Mouse (Mus musculus) ES-Bruce4 (cell line): ENCODE data around the gene Cmpk1. TPM values are rescaled to one million over a fixed set of nuclear protein-coding genes. Genes with fewer than 3 reads are reported as not detected.

Experiments
- H3K27ac ChIP-seq: 2 replicates; pipeline ENCODE4 v1.5.1; 2012; ENCODE audit warnings: low read length, inconsistent platforms; ENCODE audit not compliant: insufficient read depth
- H3K27me3 ChIP-seq: 2 replicates; pipeline ENCODE4 v1.6.1; 2012; ENCODE audit warnings: mild to moderate bottlenecking, low read length, inconsistent platforms; ENCODE audit not compliant: control insufficient read depth, poor library complexity, insufficient read depth, severe bottlenecking
- H3K36me3 ChIP-seq: 2 replicates; pipeline ENCODE4 v1.6.1; 2012; ENCODE audit warnings: inconsistent platforms, mild to moderate bottlenecking, low read length, moderate library complexity; ENCODE audit not compliant: control insufficient read depth, poor library complexity, insufficient read depth, severe bottlenecking
- H3K4me1 ChIP-seq: one replicate; pipeline ENCODE4 v1.8.1; 2011; ENCODE audit warnings: low read length; ENCODE audit not compliant: control insufficient read depth, insufficient read depth
- H3K4me3 ChIP-seq: 2 replicates; pipeline ENCODE4 v1.5.1; 2011; ENCODE audit warnings: low read depth, mild to moderate bottlenecking, low read length
- H3K9ac ChIP-seq: 2 replicates; pipeline ENCODE4 v1.6.1; 2012; ENCODE audit warnings: low read depth, mild to moderate bottlenecking, inconsistent platforms; ENCODE audit not compliant: poor library complexity, severe bottlenecking
- H3K9me3 ChIP-seq: replicated peaks from 2 replicates; pipeline ENCODE4 v1.6.1; 2012; ENCODE audit warnings: mild to moderate bottlenecking, low read length, inconsistent platforms; ENCODE audit not compliant: control insufficient read depth, poor library complexity, insufficient read depth, severe bottlenecking
- CTCF ChIP-seq: IDR thresholded peaks from one replicate; pipeline ENCODE4 v1.8.1; 2011; ENCODE audit warnings: low read depth, low read length
- EP300 ChIP-seq: IDR thresholded peaks from 2 replicates; pipeline ENCODE4 v1.6.1; 2011; ENCODE audit warnings: low read depth, low read length; ENCODE audit not compliant: insufficient read depth
- POLR2A ChIP-seq: IDR thresholded peaks from one replicate; pipeline ENCODE4 v1.8.1; 2011; ENCODE audit warnings: low read length; ENCODE audit not compliant: insufficient read depth
- polyA plus RNA-seq: library from polyadenylated mRNA; stranded (reverse); fragments of >200 nt; gene quantifications from 2 replicates; pipeline ENCODE4 v1.2.4, GENCODE M21; 2011; ENCODE audit warnings: low read depth; ENCODE audit not compliant: missing spikeins, insufficient read depth, insufficient read length

Gene Cmpk1
- polyA plus RNA-seq, 1 experiment: 65.7 TPM

DNA sequence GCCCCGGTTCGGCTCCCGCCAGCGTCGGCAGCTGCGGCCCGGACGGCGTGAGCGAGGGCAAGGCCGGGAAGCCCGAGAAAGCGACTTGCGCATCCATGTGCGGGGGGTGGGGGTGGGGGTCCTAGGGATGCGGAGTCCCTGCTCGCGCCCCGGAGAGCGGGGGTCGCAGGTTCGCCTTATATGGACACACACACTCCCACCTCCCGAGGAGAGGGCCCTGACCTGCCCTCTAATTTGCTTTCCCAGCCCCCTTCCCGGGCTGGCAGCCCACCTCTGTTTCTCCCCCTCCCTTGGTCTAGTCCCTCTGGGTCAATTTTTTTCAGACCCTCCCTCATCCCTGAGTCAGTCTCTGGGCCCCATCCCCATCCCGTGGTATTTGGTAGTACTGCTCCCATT is 61.1 kb downstream of the Cmpk1 start, which contains the start of gene Foxe3:
Gene Foxe3, minus strand, starts transcription at position 97 of the 396 bp plus-strand sequence.
- Histone ChIP-seq H3K36me3 (no peaks in the 10 kb centered on the region), H3K4me1 (no peaks in the 10 kb centered on the region), H3K27me3 (peaks cover 14% of the 10 kb centered on the region), H3K9me3 (no peaks in the 10 kb centered on the region), H3K4me3 (peak within 1 kb of the TSS; percentile 64), H3K9ac (peak within 1 kb of the TSS; percentile 58), H3K27ac (no peak within 1 kb of the TSS)
- TF ChIP-seq CTCF: no peak
- TF ChIP-seq EP300: no peak
- no peak for TF ChIP-seq POLR2A

GRCm38 (mm10) chr4:114924971-114925916 is 61.8 kb downstream of the Cmpk1 start:
- Histone ChIP-seq H3K36me3 (no peaks in the 10 kb centered on the region), H3K4me1 (no peaks in the 10 kb centered on the region), H3K4me3 (peak overlapping the region; percentile 64), H3K9ac (peak overlapping the region; percentile 58), H3K9me3 (no peaks in the 10 kb centered on the region), H3K27ac (no peak overlapping the region), H3K27me3 (peaks cover 14% of the 10 kb centered on the region)
- TF ChIP-seq POLR2A: no peak
- no peak for TF ChIP-seq EP300
- no peak for TF ChIP-seq CTCF

DNA sequence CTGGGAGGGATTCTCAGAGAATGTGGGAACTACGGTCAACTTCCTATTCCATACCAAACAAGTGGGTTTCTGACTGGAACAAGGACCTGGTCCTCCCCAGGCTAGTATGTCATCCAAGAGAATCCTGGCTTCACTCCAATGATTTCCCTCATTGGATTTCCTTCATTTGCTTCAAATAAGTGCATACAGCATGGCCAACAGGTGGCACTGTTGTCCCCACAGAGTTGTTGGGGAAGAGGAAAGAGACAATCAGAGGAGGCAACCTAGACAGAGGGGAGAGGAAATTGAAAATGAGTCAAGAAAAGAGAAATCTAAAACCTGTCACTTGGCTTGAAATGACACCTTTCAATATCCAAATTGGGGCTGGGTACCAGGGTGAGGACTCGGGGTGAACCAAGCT is 70.0 kb downstream of the Cmpk1 start:
- Histone ChIP-seq H3K4me1 (no peaks in the 10 kb centered on the region), H3K27me3 (peaks cover 4% of the 10 kb centered on the region), H3K9me3 (no peaks in the 10 kb centered on the region), H3K4me3 (no peak overlapping the region), H3K27ac (no peak overlapping the region), H3K36me3 (no peaks in the 10 kb centered on the region), H3K9ac (no peak overlapping the region)
- TF ChIP-seq POLR2A: no peak
- peak; percentile 30 for TF ChIP-seq CTCF
- TF ChIP-seq EP300: no peak

DNA sequence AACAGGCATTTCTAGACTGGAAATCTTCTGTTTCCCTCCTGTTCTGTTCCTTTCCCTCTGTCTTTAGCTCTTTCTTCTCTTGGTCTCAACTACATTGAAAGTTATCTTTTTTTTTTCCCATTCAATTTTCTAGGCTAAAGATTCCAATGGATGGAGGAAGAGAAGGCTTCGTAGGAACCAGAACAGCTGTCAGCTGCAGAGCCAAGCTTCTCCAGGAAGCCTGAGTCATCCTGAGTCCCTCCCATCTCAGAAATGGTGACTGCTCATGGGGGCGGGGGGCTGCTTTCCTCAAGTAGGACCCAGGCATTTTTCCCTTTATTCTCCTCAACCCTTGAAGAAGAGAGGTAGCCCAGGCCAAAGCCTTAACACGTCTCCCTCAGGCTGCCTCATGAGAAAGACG is 71.0 kb downstream of the Cmpk1 start:
- no peak overlapping the region for H3K9ac ChIP-seq
- no peaks in the 10 kb centered on the region for H3K4me1 ChIP-seq
- TF ChIP-seq POLR2A (no peak), CTCF (no peak), EP300 (no peak)
- peaks cover 9% of the 10 kb centered on the region for H3K27me3 ChIP-seq
- H3K4me3 ChIP-seq: no peak overlapping the region
- no peak overlapping the region for H3K27ac ChIP-seq
- no peaks in the 10 kb centered on the region for H3K36me3 ChIP-seq
- H3K9me3 ChIP-seq: no peaks in the 10 kb centered on the region

DNA sequence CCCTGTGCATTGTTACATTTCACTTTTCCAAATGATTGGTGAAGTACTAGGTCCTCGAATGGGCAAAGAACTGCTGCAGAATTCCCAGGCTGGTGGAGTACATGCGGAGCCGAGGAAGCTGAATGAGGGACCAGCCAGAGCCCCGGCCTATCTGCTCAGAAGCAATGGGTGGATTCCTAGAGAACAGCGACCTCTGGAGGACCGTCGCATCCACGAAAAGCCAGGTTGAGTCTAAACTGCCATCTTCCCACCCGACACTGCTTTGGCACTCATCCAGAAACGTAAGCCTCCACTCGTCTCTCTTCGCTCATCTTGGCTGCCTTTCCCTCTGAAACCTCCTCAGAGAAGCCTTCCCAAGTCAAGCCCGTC is 73.5 kb downstream of the Cmpk1 start:
- no peak for TF ChIP-seq POLR2A
- TF ChIP-seq CTCF: peak; percentile 91
- Histone ChIP-seq H3K27me3 (peaks cover 16% of the 10 kb centered on the region), H3K9me3 (no peaks in the 10 kb centered on the region), H3K4me3 (no peak overlapping the region), H3K36me3 (no peaks in the 10 kb centered on the region), H3K27ac (no peak overlapping the region), H3K9ac (no peak overlapping the region), H3K4me1 (no peaks in the 10 kb centered on the region)

DNA sequence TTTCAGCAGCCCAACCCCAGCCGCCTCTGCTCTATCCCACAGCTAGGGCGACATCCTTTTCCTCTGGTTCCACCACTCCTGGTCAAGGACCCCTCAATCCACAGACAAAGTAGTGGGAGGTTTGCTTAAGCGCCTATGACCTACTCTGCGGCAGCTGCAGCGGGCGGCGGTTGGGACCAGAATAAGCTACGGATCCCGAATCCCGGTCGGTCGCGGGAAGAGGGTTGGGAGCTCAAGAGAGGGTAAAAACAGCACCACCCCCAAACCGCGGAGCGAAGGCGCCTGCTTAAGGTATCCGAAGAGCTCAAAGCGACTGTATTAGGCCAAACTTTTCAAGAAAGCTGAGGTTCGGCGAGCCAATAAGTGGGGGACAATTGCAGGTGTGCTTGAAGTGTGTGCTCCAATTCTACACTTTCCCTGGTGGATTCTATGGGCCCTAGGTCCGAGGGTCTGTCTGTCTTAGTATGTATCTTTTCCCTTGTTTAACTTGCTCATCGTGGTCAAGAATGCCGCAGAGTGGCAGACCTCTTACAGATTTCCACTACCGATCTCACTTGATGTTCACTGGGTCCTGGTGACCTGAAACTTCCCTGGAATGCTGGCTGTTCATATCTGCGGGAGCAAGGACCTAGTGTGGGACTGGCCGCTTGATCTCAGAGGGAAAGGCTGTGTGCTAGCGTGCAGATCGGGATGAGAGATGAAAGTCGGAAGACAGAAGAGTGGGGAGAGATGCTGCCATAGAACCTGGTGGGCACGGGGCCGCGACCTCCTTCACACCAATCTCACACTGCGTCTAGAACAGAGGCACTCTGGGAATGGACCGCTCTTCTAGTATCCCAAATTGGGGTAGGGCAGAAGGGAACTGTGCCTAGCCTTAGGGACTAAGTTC is 74.1 kb downstream of the Cmpk1 start:
- no peaks in the 10 kb centered on the region for H3K36me3 ChIP-seq
- H3K4me3 ChIP-seq: 0 out of 2 replicates have a peak overlapping the region, but pooled peaks have one; percentile 26
- peaks cover 22% of the 10 kb centered on the region for H3K27me3 ChIP-seq
- H3K9ac ChIP-seq: 0 out of 2 replicates have a peak overlapping the region, but pooled peaks have one; percentile 35
- no peak for TF ChIP-seq CTCF
- TF ChIP-seq EP300: no peak
- TF ChIP-seq POLR2A: no peak
- no peak overlapping the region for H3K27ac ChIP-seq
- no peaks in the 10 kb centered on the region for H3K4me1 ChIP-seq
- no peaks in the 10 kb centered on the region for H3K9me3 ChIP-seq
